Mouse (Mus musculus) left cerebral cortex, adult 2 months (tissue): ENCODE measurements at regions not wholly inside any gene's neighbourhood (a gene's known extent, or its start where the extent isn't known, plus 50 kb on each side); places are given as distances from the start of the nearest gene placed in this dataset.

Experiments
- DNase-seq, 2 experiments: peaks; one replicate each; pipeline ENCODE4 v3.0.0; 2021 to 2022; ENCODE audit warnings: low spot score in 2 of 2, mixed read lengths in 1 of 2; ENCODE audit errors: extremely low spot score in 1 of 2
- H3K27ac ChIP-seq: fragments of 200-600 bp; 2 replicates; pipeline ENCODE4 v1.8.1; 2022
- H3K4me3 ChIP-seq: fragments of 200-600 bp; 2 replicates; pipeline ENCODE4 v1.8.1; 2022
- CTCF ChIP-seq: fragments of 200-600 bp; IDR thresholded peaks from 2 replicates; pipeline ENCODE4 v1.8.1; 2022; ENCODE audit warnings: antibody characterized with exemption, mild to moderate bottlenecking, moderate library complexity
- intact Hi-C: fragments of 180-260 bp; cut with DNase I; formaldehyde crosslinking; loops from one replicate; pipeline ENCODE4 v1.15.1; 2025

DNA sequence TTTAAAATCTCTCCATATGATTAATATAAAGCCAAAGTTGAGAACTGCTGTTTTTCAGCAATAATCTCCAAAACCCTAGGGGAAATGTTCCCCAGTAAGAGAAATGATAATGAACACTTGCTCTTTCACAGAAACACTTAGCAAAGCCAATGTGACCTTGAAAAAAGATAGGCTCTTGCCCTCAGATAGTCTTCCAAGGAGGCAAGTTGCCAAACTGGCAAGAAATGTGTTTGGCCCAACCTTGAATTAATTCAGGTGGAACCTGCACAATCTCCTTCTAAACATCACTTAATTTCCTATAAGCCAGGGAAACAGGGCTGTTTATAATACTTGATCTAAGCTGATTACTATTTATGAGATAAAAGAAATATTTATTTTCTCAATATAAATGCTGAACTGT, 244.0 kb upstream of the Gnaz start:
- intact Hi-C loops = no loop called here
- no peak for DNase-seq
- H3K4me3 ChIP-seq = no peak overlapping the region
- TF ChIP-seq CTCF = no peak
- no peak overlapping the region for H3K27ac ChIP-seq

DNA sequence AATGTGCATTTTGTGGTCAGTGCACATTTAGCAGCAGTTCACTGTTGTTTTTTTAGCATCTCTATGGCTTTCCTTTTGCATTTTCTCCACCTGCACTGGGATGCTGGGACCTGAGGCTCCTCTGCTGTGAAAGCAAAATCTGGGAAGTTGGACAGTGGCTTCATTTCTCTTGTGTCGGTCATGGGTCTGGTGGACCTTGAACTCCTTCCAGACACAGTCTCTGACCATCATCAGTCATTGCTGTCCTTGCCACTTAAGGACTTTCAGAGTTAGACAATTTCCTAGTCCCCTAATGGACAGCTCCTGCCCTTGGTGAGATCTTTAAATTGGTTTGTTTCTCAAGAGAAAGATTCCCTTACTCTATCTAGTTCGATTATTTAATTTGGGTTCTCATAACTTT, 217.5 kb upstream of the Gnaz start:
- no peak overlapping the region for H3K27ac ChIP-seq
- intact Hi-C loops = loop anchor here (2.0 kb wide), 1 partner anchor 19 kb away; no protein-coding TSS in a partner anchor
- no peak for TF ChIP-seq CTCF
- no peak for DNase-seq
- H3K4me3 ChIP-seq = no peak overlapping the region

DNA sequence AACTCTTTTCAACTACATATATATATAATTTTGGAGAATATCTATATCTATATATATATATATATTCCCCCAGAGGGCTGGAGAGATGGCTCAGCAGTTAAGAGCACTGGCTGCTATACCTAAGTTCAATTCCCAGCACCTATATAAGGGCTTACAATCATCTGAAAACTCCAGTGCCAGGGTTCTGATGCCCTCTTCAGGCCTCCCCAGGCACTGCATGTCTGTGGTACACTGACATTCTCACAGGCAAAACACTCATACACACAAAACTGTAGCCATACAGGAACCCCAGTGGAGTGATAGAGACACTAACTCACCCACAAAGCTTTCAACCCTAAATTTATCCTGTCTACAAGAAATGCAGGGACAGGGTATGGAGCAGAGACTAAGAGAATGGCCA, 216.1 kb upstream of the Gnaz start:
- DNase-seq = no peak
- Histone ChIP-seq H3K27ac (no peak overlapping the region), H3K4me3 (no peak overlapping the region)
- intact Hi-C loops = no loop called here
- TF ChIP-seq CTCF = no peak; the same call in 1 of the 2 replicates

GRCm38 (mm10) chr10:74760734-74761133, 206.2 kb upstream of the Gnaz start:
- intact Hi-C loops = no loop called here
- H3K4me3 ChIP-seq = no peak overlapping the region
- no peak for DNase-seq
- no peak overlapping the region for H3K27ac ChIP-seq
- TF ChIP-seq CTCF = no peak

GRCm38 (mm10) chr10:74789245-74789644, 177.7 kb upstream of the Gnaz start:
- no peak for TF ChIP-seq CTCF
- intact Hi-C loops = no loop called here
- no peak overlapping the region for H3K27ac ChIP-seq
- DNase-seq = no peak
- H3K4me3 ChIP-seq = no peak overlapping the region

- TF ChIP-seq CTCF = no peak
- intact Hi-C loops = loop anchor here (5.0 kb wide), 1 partner anchor 898 kb away; no protein-coding TSS in a partner anchor
- H3K4me3 ChIP-seq = no peak overlapping the region
- H3K27ac ChIP-seq = no peak overlapping the region
- no peak for DNase-seq
Observed at GRCm38 (mm10) chr10:74789987-74790386, 177.0 kb upstream of the Gnaz start.

DNA sequence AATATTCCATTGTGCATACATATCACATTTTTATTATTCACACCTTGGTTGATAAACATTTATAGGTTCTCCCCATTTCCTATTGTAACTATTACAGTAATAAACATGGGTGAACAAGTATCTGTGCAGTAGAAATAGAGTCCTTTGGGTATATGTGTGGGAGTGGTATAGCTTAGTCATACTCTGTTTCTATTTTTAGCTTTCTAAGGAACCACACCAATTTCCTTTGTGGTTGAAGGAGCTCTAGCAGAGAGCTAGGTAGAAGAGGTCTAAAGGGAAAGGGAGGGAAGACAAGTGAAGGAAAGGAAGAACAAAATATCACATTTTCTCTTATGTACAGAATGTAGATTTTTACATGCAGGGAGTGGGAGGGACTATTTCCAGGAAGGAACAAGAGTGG, 143.6 kb upstream of the Gnaz start:
- intact Hi-C loops = no loop called here
- TF ChIP-seq CTCF = no peak
- Histone ChIP-seq H3K4me3 (no peak overlapping the region), H3K27ac (no peak overlapping the region)
- DNase-seq = no peak

DNA sequence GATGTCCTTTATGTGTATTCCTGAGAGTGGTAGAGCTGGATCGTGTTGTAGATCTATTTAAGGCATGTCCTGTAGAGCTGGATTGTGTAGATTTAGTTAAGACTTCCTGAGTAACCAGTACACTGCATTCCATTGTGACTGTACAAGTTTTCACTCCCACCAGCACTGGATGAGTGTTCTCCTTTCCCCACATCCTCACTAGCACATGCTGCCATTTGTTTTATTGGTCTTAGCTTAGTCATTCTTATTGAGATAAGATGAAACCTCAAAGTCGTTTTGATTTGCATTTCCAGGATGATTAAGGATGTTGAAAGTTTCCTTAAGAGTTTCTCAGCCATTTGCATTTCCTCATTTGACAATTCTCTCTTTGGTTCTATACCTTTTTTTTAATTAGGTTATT, 132.6 kb upstream of the Gnaz start:
- no peak for DNase-seq
- no peak overlapping the region for H3K27ac ChIP-seq
- intact Hi-C loops = no loop called here
- no peak overlapping the region for H3K4me3 ChIP-seq
- TF ChIP-seq CTCF = no peak

DNA sequence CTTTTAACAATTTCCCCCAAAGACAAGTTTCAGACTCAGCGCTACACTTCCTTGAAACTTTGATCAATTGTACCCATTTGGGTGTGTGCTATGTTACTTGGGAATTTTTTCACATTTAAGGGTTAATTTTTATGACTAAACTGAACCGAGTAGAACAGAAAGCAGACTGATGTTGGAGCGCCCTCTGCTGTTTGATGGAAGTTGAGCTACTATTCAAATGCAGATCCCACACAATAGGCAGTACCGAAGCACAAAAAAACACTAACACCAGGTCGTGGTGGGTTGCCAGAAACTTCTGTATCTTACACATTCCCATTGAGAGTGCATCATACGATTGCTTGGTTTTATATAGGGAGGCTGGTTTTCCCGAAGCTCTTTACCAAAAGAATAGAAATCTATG, 118.6 kb upstream of the Gnaz start:
- Histone ChIP-seq H3K4me3 (peak overlapping the region; percentile 13; the same call in 1 of the 2 replicates), H3K27ac (no peak overlapping the region)
- TF ChIP-seq CTCF = peak; percentile 84
- intact Hi-C loops = loop anchor here (10.0 kb wide), 4 partner anchors 224 to 1834 kb away; no protein-coding TSS in a partner anchor
- DNase-seq = peak; percentile 72 to 76

GRCm38 (mm10) chr10:74854991-74855664, 111.8 kb upstream of the Gnaz start:
- intact Hi-C loops = no loop called here
- no peak for DNase-seq

More at GRCm38 (mm10) chr10:74854991-74855664, 111.8 kb upstream of the Gnaz start:
- Histone ChIP-seq H3K27ac (no peak overlapping the region), H3K4me3 (no peak overlapping the region)
- no peak for TF ChIP-seq CTCF
